Mouse (Mus musculus) CH12.LX (cell line): Measurements from ENCODE around the gene Mfsd11.
"Not testable (repeated sequence)": the region's sequence is repeated elsewhere in the genome, so short reads cannot be mapped to it uniquely, and the experiment has no call there.

Experiments
- CTCF ChIP-seq, 2 experiments: IDR thresholded peaks in 1 of 2; conservative IDR thresholded peaks in 1 of 2; 2 replicates each; pipeline ENCODE4 v1.5.1; 2011 to 2012; ENCODE audit warnings: low read depth in 2 of 2, low read length in 2 of 2, improper control_type of control experiment in 1 of 2, inconsistent platforms in 1 of 2, mild to moderate bottlenecking in 1 of 2, moderate library complexity in 1 of 2
- EP300 ChIP-seq: IDR thresholded peaks from 2 replicates; pipeline ENCODE4 v1.6.1; 2011; ENCODE audit warnings: low read length, improper control_type of control experiment
- JUN ChIP-seq: IDR thresholded peaks from 2 replicates; pipeline ENCODE4 v1.6.1; 2011; ENCODE audit warnings: low read depth, mild to moderate bottlenecking, low read length, improper control_type of control experiment, moderate library complexity; ENCODE audit not compliant: insufficient read depth
- MAX ChIP-seq: IDR thresholded peaks from 2 replicates; pipeline ENCODE4 v1.6.1; 2011; ENCODE audit warnings: low read length, improper control_type of control experiment
- MEF2A ChIP-seq: IDR thresholded peaks from 2 replicates; pipeline ENCODE4 v1.6.1; 2014; ENCODE audit warnings: low read depth, mild to moderate bottlenecking, inconsistent platforms, low read length, improper control_type of control experiment, borderline replicate concordance
- POLR2A ChIP-seq: IDR thresholded peaks from 2 replicates; pipeline ENCODE4 v1.6.1; 2011; ENCODE audit warnings: low read depth, mild to moderate bottlenecking, improper control_type of control experiment, low read length
- RAD21 ChIP-seq: IDR thresholded peaks from 2 replicates; pipeline ENCODE4 v1.6.1; 2011; ENCODE audit warnings: low read depth, mild to moderate bottlenecking, low read length, improper control_type of control experiment, moderate library complexity
- SMC3 ChIP-seq: IDR thresholded peaks from 2 replicates; pipeline ENCODE4 v1.6.1; 2011; ENCODE audit warnings: low read depth, low read length, improper control_type of control experiment
- TBP ChIP-seq: conservative IDR thresholded peaks from 2 replicates; pipeline ENCODE4 v1.6.1; 2011; ENCODE audit warnings: low read depth, low read length, improper control_type of control experiment
- USF1 ChIP-seq: IDR thresholded peaks from 2 replicates; pipeline ENCODE4 v1.6.1; 2014; ENCODE audit warnings: low read depth, mild to moderate bottlenecking, inconsistent platforms, low read length, improper control_type of control experiment
- ZKSCAN1 ChIP-seq: IDR thresholded peaks from 2 replicates; pipeline ENCODE4 v1.6.1; 2012; ENCODE audit warnings: low read depth, inconsistent platforms, low read length, improper control_type of control experiment, borderline replicate concordance

DNA sequence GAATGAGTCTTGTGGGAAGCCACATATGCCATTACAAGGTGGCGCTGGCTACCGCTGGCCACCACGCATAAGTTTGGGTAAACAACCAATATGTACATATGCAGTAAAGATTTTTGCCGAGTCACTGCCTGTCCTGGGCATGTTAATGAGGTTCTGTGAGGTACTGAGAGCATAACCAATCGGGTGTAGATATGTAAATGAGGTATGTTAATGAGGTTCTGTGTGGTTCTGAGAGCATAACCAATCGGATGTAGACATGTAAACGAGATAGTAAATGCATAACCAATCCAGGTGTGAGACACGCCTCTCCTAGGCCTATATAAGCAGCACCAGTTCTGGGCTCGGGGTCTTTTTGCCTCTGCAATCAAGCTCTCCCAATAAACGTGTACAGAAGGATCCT, 50.3 kb downstream of the Mfsd11 start:
- not testable (repeated sequence) for TF ChIP-seq JUN; EP300; POLR2A; MAX; ZKSCAN1; CTCF (conservative IDR thresholded peaks at IDR 0.05 in 1 of 2, IDR thresholded peaks at IDR 0.05 in 1 of 2; ENCODE audit: low read depth in 2 of 2, low read length in 2 of 2); TBP; RAD21; MEF2A; SMC3; USF1
